Mouse (Mus musculus) stomach, embryonic 14.5 days (tissue): ENCODE results near the gene Gna14. TPM values are rescaled to one million over a fixed set of nuclear protein-coding genes. Genes with fewer than 3 reads are reported as not detected.

Source experiments
- ATAC-seq: fragments of 200-750 bp; cut with Nextera tagmentation; 2 replicates; pipeline ENCODE4 v1.8.0; 2017; ENCODE audit warnings: low read depth, moderate TSS enrichment; ENCODE audit not compliant: insufficient number of reproducible peaks, insufficient read depth, low FRiP score
- H3K27ac ChIP-seq: fragments of 300-500 bp; sonication (generic); 2 replicates; pipeline ENCODE4 v1.5.1; 2014; ENCODE audit warnings: mild to moderate bottlenecking, low read length, moderate library complexity, mixed read lengths
- H3K27me3 ChIP-seq: fragments of 300-500 bp; sonication (generic); 2 replicates; pipeline ENCODE4 v1.6.1; 2014; ENCODE audit warnings: low read length, control low read depth, mixed read lengths; ENCODE audit not compliant: control insufficient read depth, insufficient read depth
- H3K36me3 ChIP-seq: fragments of 300-500 bp; sonication (generic); 2 replicates; pipeline ENCODE4 v1.6.1; 2014; ENCODE audit warnings: mild to moderate bottlenecking, control low read depth, low read length, moderate library complexity, mixed read lengths; ENCODE audit not compliant: control insufficient read depth, insufficient read depth
- H3K4me1 ChIP-seq: fragments of 300-500 bp; sonication (generic); 2 replicates; pipeline ENCODE4 v1.6.1; 2014; ENCODE audit warnings: low read length, control low read depth, mixed read lengths; ENCODE audit not compliant: control insufficient read depth, insufficient read depth
- H3K4me2 ChIP-seq: fragments of 300-500 bp; sonication (generic); replicated peaks from 2 replicates; pipeline ENCODE4 v1.6.1; 2014; ENCODE audit warnings: low read depth, low read length, control low read depth
- H3K4me3 ChIP-seq: fragments of 300-500 bp; sonication (generic); 2 replicates; pipeline ENCODE4 v1.5.1; 2014; ENCODE audit warnings: low read depth, low read length, control low read depth
- H3K9ac ChIP-seq: fragments of 300-500 bp; sonication (generic); replicated peaks from 2 replicates; pipeline ENCODE4 v1.6.1; 2014; ENCODE audit warnings: low read depth, mild to moderate bottlenecking, control low read depth, low read length, moderate library complexity, mixed read lengths
- H3K9me3 ChIP-seq: fragments of 300-500 bp; sonication (generic); 2 replicates; pipeline ENCODE4 v1.6.1; 2016; ENCODE audit warnings: low read depth, low read length, control low read depth; ENCODE audit not compliant: control insufficient read depth
- WGBS: fragments of 180-500 bp; shearing (Covaris S2); extraction: QIAGEN DNeasy Blood & Tissue Kit; methylation state at CpG from one replicate; pipeline ENCODE4 v1.1.7; 2014; 5-methylcytosine and 5-hydroxymethylcytosine counted together
- polyA plus RNA-seq: library from polyadenylated mRNA; unstranded; fragments of >200 nt; fragmentation: Nextera tagmentation; extraction: Ambion mirVana; gene quantifications from 2 replicates; pipeline ENCODE4 v1.2.1, GENCODE M21; 2014

The Gna14 gene
- polyA plus RNA-seq, 1 experiment from 2014 or later = 30.4 TPM

DNA sequence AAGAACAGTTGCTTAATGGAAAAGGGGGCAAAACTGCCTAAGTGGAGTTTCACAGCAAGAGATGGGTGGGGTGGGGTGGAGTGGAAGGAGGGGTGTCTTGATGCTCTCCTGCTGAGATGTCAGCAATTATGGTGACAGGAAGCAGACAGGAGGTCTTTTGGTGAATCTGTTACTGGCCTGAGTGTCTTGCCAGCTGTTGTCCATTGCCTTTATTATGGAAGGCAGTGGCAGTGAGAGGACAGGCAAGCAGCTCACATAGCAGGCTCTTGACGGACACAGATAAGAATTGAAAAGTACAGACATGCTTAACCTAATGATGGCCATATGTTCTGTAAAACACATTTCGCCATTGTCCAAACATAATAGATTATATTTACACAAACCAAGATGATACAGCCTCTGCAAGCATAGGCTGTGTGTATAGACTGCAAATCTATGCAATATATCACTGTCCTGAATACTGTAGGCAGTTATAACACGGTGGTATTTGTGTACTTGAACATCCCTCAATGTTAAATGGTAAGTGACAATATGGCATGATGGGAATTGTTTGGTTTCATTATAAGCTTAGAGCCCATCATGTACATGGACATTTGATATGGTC lies 92.8 kb downstream of the Gna14 start:
- Histone ChIP-seq H3K36me3 (no peaks in the 10 kb centered on the region), H3K27me3 (no peaks in the 10 kb centered on the region), H3K4me1 (peaks cover 16% of the 10 kb centered on the region), H3K4me2 (no peak overlapping the region), H3K9me3 (no peaks in the 10 kb centered on the region), H3K9ac (no peak overlapping the region), H3K4me3 (no peak overlapping the region), H3K27ac (peak overlapping the region; percentile 56; the same call in 1 of the 2 replicates)
- ATAC-seq = peak; percentile 67; the same call in 1 of the 2 replicates
- WGBS = 36% methylated on average over 3 of the region's 3 CpGs

GRCm38 (mm10) chr19:16529293-16529920 lies 93.8 kb downstream of the Gna14 start:
- Histone ChIP-seq H3K27me3 (no peaks in the 10 kb centered on the region), H3K4me1 (peaks cover 16% of the 10 kb centered on the region), H3K4me3 (no peak overlapping the region), H3K27ac (no peak overlapping the region), H3K36me3 (no peaks in the 10 kb centered on the region), H3K4me2 (no peak overlapping the region), H3K9ac (no peak overlapping the region), H3K9me3 (no peaks in the 10 kb centered on the region)
- ATAC-seq = no peak

GRCm38 (mm10) chr19:16529999-16530398 lies 94.4 kb downstream of the Gna14 start:
- H3K27ac ChIP-seq = no peak overlapping the region
- H3K9me3 ChIP-seq = no peaks in the 10 kb centered on the region
- H3K4me2 ChIP-seq = no peak overlapping the region
- ATAC-seq = no peak
- H3K4me3 ChIP-seq = no peak overlapping the region
- H3K27me3 ChIP-seq = no peaks in the 10 kb centered on the region
- H3K9ac ChIP-seq = no peak overlapping the region
- H3K36me3 ChIP-seq = no peaks in the 10 kb centered on the region
- 69% methylated on average over 4 of the region's 4 CpGs for WGBS
- H3K4me1 ChIP-seq = peaks cover 16% of the 10 kb centered on the region

- H3K4me2 ChIP-seq = no peak overlapping the region
- no peak overlapping the region for H3K4me3 ChIP-seq
- H3K27ac ChIP-seq = no peak overlapping the region
- no peaks in the 10 kb centered on the region for H3K36me3 ChIP-seq
- H3K4me1 ChIP-seq = no peaks in the 10 kb centered on the region
- ATAC-seq = no peak
- 85% methylated on average over 2 of the region's 2 CpGs for WGBS
- H3K9me3 ChIP-seq = no peaks in the 10 kb centered on the region
- no peaks in the 10 kb centered on the region for H3K27me3 ChIP-seq
- H3K9ac ChIP-seq = no peak overlapping the region
Measured at GRCm38 (mm10) chr19:16534311-16534710, 98.7 kb downstream of the Gna14 start.

GRCm38 (mm10) chr19:16538416-16538815 lies 102.9 kb downstream of the Gna14 start:
- no peaks in the 10 kb centered on the region for H3K27me3 ChIP-seq
- no peak overlapping the region for H3K9ac ChIP-seq
- 80% methylated on average over 2 of the region's 2 CpGs for WGBS
- no peak overlapping the region for H3K4me3 ChIP-seq
- no peaks in the 10 kb centered on the region for H3K9me3 ChIP-seq
- no peaks in the 10 kb centered on the region for H3K4me1 ChIP-seq
- no peak overlapping the region for H3K27ac ChIP-seq
- no peaks in the 10 kb centered on the region for H3K36me3 ChIP-seq
- no peak overlapping the region for H3K4me2 ChIP-seq
- no peak for ATAC-seq

GRCm38 (mm10) chr19:16543688-16544087 lies 108.1 kb downstream of the Gna14 start:
- ATAC-seq = no peak
- H3K36me3 ChIP-seq = no peaks in the 10 kb centered on the region
- no peaks in the 10 kb centered on the region for H3K27me3 ChIP-seq
- 90% methylated on average over 4 of the region's 4 CpGs for WGBS
- H3K9me3 ChIP-seq = no peaks in the 10 kb centered on the region
- H3K4me2 ChIP-seq = no peak overlapping the region
- no peak overlapping the region for H3K9ac ChIP-seq
- no peaks in the 10 kb centered on the region for H3K4me1 ChIP-seq
- H3K27ac ChIP-seq = no peak overlapping the region
- no peak overlapping the region for H3K4me3 ChIP-seq

GRCm38 (mm10) chr19:16556988-16557387 lies 121.4 kb downstream of the Gna14 start:
- H3K9me3 ChIP-seq = no peaks in the 10 kb centered on the region
- H3K9ac ChIP-seq = no peak overlapping the region
- H3K4me1 ChIP-seq = peaks cover 16% of the 10 kb centered on the region
- H3K27ac ChIP-seq = peak overlapping the region; percentile 18; the same call in 1 of the 2 replicates
- H3K4me2 ChIP-seq = no peak overlapping the region
- H3K4me3 ChIP-seq = no peak overlapping the region
- ATAC-seq = no peak
- no peaks in the 10 kb centered on the region for H3K27me3 ChIP-seq
- 45% methylated on average over 8 of the region's 8 CpGs for WGBS
- no peaks in the 10 kb centered on the region for H3K36me3 ChIP-seq

GRCm38 (mm10) chr19:16557971-16558370 lies 122.4 kb downstream of the Gna14 start:
- Histone ChIP-seq H3K27ac (no peak overlapping the region; the same call in 1 of the 2 replicates), H3K4me3 (no peak overlapping the region), H3K9ac (no peak overlapping the region), H3K4me2 (no peak overlapping the region), H3K4me1 (peaks cover 19% of the 10 kb centered on the region), H3K27me3 (no peaks in the 10 kb centered on the region), H3K36me3 (no peaks in the 10 kb centered on the region), H3K9me3 (no peaks in the 10 kb centered on the region)
- 80% methylated on average over 5 of the region's 5 CpGs for WGBS
- ATAC-seq = no peak

- Histone ChIP-seq H3K27ac (peak overlapping the region; percentile 79), H3K9me3 (no peaks in the 10 kb centered on the region), H3K4me3 (no peak overlapping the region), H3K27me3 (no peaks in the 10 kb centered on the region), H3K4me1 (peaks cover 22% of the 10 kb centered on the region), H3K9ac (no peak overlapping the region), H3K36me3 (no peaks in the 10 kb centered on the region), H3K4me2 (no peak overlapping the region)
- WGBS = 38% methylated on average over 2 of the region's 2 CpGs
- no peak for ATAC-seq
Measured at GRCm38 (mm10) chr19:16558570-16558969, 123.0 kb downstream of the Gna14 start.
